Mouse (Mus musculus): ENCODE measurements around the gene Txndc8. TPM values are rescaled to one million over a fixed set of nuclear protein-coding genes. Genes with fewer than 3 reads are reported as not detected.
A peak's percentile ranks its signal among the peaks of the same experiment; 100 is the strongest.

Txndc8 gene
- not detected in 2 replicates for polyA plus RNA-seq (2016; fragmentation: Nextera tagmentation; extraction: Ambion mirVana)

DNA sequence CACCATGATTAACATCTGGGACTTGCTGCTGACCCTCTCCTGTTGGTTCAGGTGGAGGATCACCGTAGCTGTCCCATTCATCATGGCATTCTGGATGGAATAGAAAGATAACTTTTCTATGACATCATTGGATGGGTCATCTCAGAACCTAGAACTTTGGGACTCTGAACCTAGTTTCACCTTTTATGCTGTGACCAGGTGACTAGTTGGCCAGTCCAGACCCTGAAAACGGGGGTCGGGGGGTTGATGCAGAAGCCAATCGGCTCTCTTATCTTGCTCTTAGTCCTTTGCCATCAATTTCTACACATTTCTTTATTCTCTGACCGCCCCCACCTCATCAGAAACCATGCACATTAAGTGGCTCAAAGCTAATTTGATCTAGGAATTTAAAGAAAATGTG is at the start of gene Txndc8:
TSS of gene Txndc8 (minus strand) at position 101 of the 400 bp plus-strand sequence.
- WGBS = 93% methylated on average over 5 of the region's 5 CpGs
- no peak within 1 kb of the TSS for H3K27ac ChIP-seq
- no peaks in the 10 kb centered on the region for H3K4me1 ChIP-seq
- H3K36me3 ChIP-seq = no peaks in the 10 kb centered on the region
- no peak within 1 kb of the TSS for H3K4me3 ChIP-seq
- no peak for DNase-seq (ENCODE audit: low spot score)
- H3K27me3 ChIP-seq (ENCODE audit: low read depth, poor library complexity, severe bottlenecking) = no peaks in the 10 kb centered on the region
- H3K9me3 ChIP-seq (replicated peaks) = no peaks in the 10 kb centered on the region

DNA sequence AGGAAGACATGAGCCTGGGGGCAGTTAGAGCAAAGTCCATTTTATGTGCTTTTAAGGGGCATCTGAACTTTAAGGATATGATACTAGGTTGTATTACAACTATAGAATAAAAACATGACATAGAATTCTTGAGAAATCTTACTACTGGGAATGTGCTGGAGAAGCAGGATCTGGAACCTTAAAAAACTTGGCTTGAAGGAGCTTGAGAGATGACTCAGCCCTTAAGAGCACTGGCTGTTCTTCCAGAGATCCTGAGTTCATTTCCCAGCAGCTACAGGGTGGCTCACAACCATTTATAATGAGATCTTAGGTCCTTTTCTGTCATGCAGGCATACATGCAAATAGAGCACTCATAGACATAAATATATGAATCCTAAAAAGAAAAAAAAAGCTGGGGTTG is 46.7 kb upstream of the Txndc8 start:
- Histone ChIP-seq H3K27ac (no peak overlapping the region), H3K27me3 (ENCODE audit: low read depth, poor library complexity, severe bottlenecking) (no peaks in the 10 kb centered on the region), H3K36me3 (no peaks in the 10 kb centered on the region), H3K4me1 (0 out of 2 replicates have a peak, but pooled peaks cover 4% of the 10 kb centered on the region), H3K4me3 (no peak overlapping the region), H3K9me3 (replicated peaks) (no peaks in the 10 kb centered on the region)
- no peak for DNase-seq (ENCODE audit: low spot score)

DNA sequence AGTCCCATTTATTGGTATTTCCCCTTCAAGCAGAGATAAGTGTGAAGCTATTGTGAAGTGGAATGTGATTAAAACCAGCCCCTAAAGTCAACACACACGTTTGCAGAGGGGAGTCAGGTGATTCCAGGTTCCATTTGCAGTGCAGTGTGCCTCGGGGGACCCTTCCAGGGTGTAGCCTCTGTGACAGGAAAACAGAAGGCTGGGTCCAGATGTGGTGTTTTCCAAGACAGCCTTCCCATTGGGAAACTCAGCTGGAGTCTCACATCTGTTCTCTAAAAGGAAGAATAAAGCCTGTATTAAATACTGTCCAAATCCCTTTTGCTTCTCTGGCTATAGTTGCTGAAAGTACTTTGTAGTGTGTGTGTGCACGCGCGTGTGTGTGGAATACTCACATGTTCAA is 45.5 kb upstream of the Txndc8 start:
- Histone ChIP-seq H3K9me3 (replicated peaks) (no peaks in the 10 kb centered on the region), H3K4me1 (0 out of 2 replicates have a peak, but pooled peaks cover 4% of the 10 kb centered on the region), H3K4me3 (no peak overlapping the region), H3K36me3 (no peaks in the 10 kb centered on the region), H3K27ac (no peak overlapping the region), H3K27me3 (ENCODE audit: low read depth, poor library complexity, severe bottlenecking) (no peaks in the 10 kb centered on the region)
- WGBS = 73% methylated on average over 5 of the region's 5 CpGs
- no peak for DNase-seq (ENCODE audit: low spot score)

DNA sequence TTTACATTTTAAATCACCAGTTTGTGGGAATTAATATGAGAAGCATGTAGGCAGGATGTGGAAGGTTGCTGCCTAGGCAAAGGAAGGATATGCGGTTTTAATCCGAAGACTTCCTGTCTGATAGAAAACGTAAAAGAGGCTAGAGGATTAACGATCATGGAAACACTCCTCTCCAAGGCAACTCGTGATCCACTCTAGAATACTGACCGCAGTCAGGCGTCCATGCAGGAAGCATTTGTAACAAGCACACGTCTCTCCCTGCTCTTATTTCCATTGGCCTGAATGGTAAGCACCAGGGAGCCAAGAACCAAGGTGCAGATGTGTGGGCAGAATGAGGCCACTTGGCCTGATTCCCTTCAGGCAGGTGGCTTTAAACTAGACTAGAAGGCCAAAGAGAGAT is 41.8 kb upstream of the Txndc8 start:
- Histone ChIP-seq H3K4me3 (no peak overlapping the region), H3K36me3 (no peaks in the 10 kb centered on the region), H3K27ac (no peak overlapping the region), H3K27me3 (ENCODE audit: low read depth, poor library complexity, severe bottlenecking) (no peaks in the 10 kb centered on the region), H3K9me3 (replicated peaks) (no peaks in the 10 kb centered on the region), H3K4me1 (0 out of 2 replicates have a peak, but pooled peaks cover 4% of the 10 kb centered on the region)
- WGBS = 81% methylated on average over 8 of the region's 8 CpGs
- DNase-seq (ENCODE audit: low spot score) = no peak

DNA sequence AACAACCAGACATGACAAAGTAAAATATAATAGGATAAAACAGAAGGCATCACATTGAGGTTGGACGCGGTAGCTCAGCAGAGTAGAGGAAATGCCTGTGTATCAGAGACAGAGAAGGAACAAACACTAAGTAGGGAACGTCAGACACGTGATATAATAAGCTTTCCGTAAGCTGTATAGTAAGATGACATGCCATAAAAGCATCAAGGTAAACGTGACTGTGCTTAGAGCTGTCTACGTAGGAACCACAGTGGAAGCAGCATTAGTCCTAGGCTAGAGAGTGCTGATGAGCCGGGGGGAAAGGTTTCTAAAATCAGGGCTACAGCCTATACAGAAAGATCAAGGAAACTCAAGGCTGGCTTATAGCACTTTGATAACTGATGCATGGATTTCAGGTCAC is 41.4 kb upstream of the Txndc8 start:
- WGBS = 84% methylated on average over 8 of the region's 8 CpGs
- H3K4me3 ChIP-seq = no peak overlapping the region
- H3K27ac ChIP-seq = no peak overlapping the region
- H3K4me1 ChIP-seq = 0 out of 2 replicates have a peak, but pooled peaks cover 4% of the 10 kb centered on the region
- H3K27me3 ChIP-seq (ENCODE audit: low read depth, poor library complexity, severe bottlenecking) = no peaks in the 10 kb centered on the region
- H3K9me3 ChIP-seq (replicated peaks) = no peaks in the 10 kb centered on the region
- no peak for DNase-seq (ENCODE audit: low spot score)
- no peaks in the 10 kb centered on the region for H3K36me3 ChIP-seq

DNA sequence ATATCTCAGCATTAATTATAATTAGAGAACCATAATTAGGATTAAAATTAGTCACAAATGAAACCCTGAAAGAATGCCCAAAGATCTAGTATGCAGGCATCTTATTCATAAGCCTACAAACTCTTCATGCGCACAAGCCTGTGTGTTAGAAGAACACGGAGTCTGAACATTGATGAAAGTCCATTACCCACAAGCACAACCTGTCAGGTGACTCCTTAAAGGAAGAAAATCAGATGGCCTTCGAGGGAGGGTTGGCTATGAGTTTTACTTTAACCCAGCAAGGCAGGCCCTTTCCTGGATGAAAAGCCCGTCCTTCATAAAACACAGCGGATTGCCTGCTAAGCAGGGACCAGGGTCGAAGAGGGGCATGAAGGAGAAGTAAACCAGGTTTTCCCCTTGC is 35.9 kb upstream of the Txndc8 start:
- DNase-seq (ENCODE audit: low spot score) = no peak
- Histone ChIP-seq H3K27ac (no peak overlapping the region), H3K4me1 (no peaks in the 10 kb centered on the region), H3K36me3 (no peaks in the 10 kb centered on the region), H3K4me3 (no peak overlapping the region), H3K27me3 (ENCODE audit: low read depth, poor library complexity, severe bottlenecking) (no peaks in the 10 kb centered on the region), H3K9me3 (replicated peaks) (no peaks in the 10 kb centered on the region)
- 93% methylated on average over 6 of the region's 6 CpGs for WGBS

DNA sequence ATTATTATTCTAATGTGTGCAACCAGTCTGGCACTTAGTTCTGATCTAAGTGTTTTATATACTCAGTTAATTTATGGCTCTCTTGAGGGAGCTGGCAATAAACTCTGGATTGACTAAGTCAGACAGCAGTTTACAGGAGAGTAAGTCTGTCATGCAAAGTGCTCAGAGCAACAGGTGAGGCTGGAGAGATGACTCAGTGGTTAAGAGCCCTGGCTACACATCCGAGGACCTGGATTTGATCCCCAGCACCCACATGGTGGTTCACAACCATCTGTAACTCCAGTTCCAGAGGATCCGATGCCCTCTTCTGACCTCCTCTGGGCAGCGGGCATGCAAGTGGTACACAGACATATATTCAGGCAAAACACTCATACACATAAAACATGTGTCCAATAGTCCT is 35.4 kb upstream of the Txndc8 start:
- Histone ChIP-seq H3K27me3 (ENCODE audit: low read depth, poor library complexity, severe bottlenecking) (no peaks in the 10 kb centered on the region), H3K27ac (no peak overlapping the region), H3K36me3 (no peaks in the 10 kb centered on the region), H3K9me3 (replicated peaks) (no peaks in the 10 kb centered on the region), H3K4me1 (no peaks in the 10 kb centered on the region), H3K4me3 (no peak overlapping the region)
- WGBS = 92% methylated on average over 3 of the region's 3 CpGs
- no peak for DNase-seq (ENCODE audit: low spot score)

DNA sequence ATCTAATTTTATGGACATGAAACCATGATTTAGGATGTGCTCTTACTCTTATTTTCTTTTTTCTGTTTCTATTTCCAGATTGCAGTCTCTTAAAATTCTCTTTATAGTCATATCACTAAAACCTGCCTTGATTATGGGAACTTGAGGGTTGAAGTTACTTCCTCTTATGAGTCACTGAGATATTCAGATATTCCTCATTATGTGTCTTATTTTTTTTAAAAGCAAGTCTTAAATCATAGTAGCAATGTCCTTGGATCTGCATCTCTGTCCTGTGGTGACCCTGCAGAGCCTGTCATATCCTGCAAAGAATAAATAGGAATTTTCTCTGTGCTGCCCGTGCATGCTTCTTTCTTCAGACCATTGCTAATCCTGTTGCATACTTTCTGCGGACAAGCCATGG is 31.2 kb upstream of the Txndc8 start:
- DNase-seq (ENCODE audit: low spot score) = no peak
- WGBS = 97% methylated on average over 2 of the region's 2 CpGs
- Histone ChIP-seq H3K4me1 (no peaks in the 10 kb centered on the region), H3K4me3 (no peak overlapping the region), H3K9me3 (replicated peaks) (no peaks in the 10 kb centered on the region), H3K27ac (no peak overlapping the region), H3K27me3 (ENCODE audit: low read depth, poor library complexity, severe bottlenecking) (no peaks in the 10 kb centered on the region), H3K36me3 (no peaks in the 10 kb centered on the region)

DNA sequence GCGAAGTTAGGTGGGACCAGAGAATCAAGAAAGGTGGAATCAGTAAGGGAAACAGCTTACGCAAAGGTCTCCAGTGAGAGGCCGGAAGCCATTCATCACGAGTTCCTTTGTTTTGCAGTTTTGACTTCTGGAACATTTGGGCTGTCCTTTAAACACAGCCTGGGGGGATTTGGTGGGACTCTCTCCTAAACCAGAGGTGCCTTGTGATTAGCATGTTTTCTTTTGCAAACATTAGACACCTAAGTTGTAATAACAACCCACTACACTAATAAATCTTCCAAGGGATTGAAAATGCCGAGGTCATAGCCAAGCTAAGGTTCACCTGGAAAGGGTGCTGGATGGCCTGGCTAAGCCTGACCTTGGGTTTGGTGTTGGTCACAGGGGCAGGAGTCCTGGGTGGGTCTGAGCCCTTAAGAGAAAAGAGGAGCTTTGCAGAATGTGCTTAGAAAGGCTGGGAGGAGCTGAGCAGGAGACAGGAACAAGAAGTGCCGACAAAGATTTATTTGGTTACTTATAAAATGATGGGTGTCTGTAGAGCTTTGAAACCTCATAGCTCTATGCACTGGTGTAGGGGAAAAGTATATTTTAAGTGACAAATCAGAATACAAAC is 28.3 kb upstream of the Txndc8 start:
- no peak for DNase-seq (ENCODE audit: low spot score)
- no peak overlapping the region for H3K27ac ChIP-seq
- H3K27me3 ChIP-seq (ENCODE audit: low read depth, poor library complexity, severe bottlenecking) = no peaks in the 10 kb centered on the region
- H3K4me3 ChIP-seq = no peak overlapping the region
- WGBS = 81% methylated on average over 6 of the region's 6 CpGs
- no peaks in the 10 kb centered on the region for H3K36me3 ChIP-seq
- H3K4me1 ChIP-seq = peaks cover 4% of the 10 kb centered on the region; the same call in 1 of the 2 replicates
- H3K9me3 ChIP-seq (replicated peaks) = no peaks in the 10 kb centered on the region

DNA sequence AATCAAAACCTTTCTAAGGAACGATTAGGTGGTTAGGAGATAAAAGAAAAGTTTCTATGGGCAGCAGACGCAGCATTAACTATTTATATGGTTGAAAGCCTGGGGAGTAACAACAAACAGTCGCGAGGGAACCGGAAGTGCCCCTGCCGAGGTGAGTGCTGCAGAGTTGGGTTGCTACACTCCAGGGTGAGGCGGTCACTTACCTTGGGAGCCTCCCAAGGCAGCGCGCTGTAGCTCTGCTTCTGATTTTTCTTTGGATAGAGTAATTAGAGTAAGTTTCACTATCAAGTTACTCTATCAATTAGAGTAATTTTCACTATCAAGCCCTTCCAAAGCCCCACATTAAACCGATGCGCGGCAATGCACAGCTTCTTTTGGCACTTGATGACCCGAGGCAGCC is 25.7 kb upstream of the Txndc8 start:
- no peak for DNase-seq (ENCODE audit: low spot score)
- H3K27me3 ChIP-seq (ENCODE audit: low read depth, poor library complexity, severe bottlenecking) = no peaks in the 10 kb centered on the region
- H3K9me3 ChIP-seq (replicated peaks) = no peaks in the 10 kb centered on the region
- H3K36me3 ChIP-seq = no peaks in the 10 kb centered on the region
- no peak overlapping the region for H3K27ac ChIP-seq
- 0 out of 2 replicates have a peak overlapping the region, but pooled peaks have one; percentile 25 for H3K4me3 ChIP-seq
- 60% methylated on average over 13 of the region's 13 CpGs for WGBS
- H3K4me1 ChIP-seq = peaks cover 4% of the 10 kb centered on the region; the same call in 1 of the 2 replicates

DNA sequence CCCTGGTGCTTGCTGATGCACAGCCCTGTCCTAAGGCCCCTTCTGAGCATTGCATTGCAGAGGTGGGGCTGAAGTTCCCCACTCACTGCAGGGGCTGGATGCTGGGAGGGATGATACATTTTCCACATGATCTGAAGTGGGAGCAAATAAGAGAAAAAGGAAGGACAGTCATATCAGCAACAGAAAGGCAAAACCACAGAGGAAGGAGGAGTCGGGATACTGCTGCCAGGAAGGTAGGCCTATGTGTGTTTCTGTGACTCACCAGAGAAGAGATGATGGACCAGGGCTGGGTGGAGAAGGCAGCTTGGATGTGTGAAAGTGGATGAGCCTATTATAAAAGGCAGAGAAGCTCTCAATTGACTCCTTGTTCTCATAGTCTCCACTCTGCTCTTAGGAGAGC is 23.8 kb upstream of the Txndc8 start:
- 85% methylated on average over 1 of the region's 1 CpGs for WGBS
- Histone ChIP-seq H3K4me1 (peaks cover 4% of the 10 kb centered on the region; the same call in 1 of the 2 replicates), H3K4me3 (no peak overlapping the region), H3K36me3 (no peaks in the 10 kb centered on the region), H3K27me3 (ENCODE audit: low read depth, poor library complexity, severe bottlenecking) (no peaks in the 10 kb centered on the region), H3K9me3 (replicated peaks) (no peaks in the 10 kb centered on the region), H3K27ac (no peak overlapping the region)
- no peak for DNase-seq (ENCODE audit: low spot score)

DNA sequence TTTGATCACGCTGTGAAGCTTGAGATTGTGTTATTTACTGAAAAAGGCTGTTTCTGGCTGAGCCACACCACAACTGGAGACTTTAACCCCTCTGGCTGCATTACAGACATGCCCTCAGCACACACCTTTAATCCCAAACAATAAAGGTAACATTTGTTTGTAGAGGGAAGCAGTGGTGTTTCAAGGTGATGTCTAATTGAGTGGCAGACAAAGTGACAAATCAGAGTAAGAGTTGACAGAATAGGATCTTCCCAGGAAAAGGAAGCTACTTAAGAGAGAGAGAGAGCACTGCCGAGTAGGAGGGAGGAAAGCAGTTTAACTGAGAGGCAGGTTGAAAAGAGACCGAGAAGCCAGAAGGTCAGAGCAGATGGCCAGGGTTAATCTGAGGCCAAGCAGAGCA is 5.4 kb downstream of the Txndc8 start:
- H3K4me1 ChIP-seq = no peaks in the 10 kb centered on the region
- no peak overlapping the region for H3K4me3 ChIP-seq
- H3K9me3 ChIP-seq (replicated peaks) = no peaks in the 10 kb centered on the region
- no peaks in the 10 kb centered on the region for H3K36me3 ChIP-seq
- DNase-seq (ENCODE audit: low spot score) = no peak
- H3K27ac ChIP-seq = no peak overlapping the region
- WGBS = 68% methylated on average over 3 of the region's 3 CpGs
- no peaks in the 10 kb centered on the region for H3K27me3 ChIP-seq (ENCODE audit: low read depth, poor library complexity, severe bottlenecking)

DNA sequence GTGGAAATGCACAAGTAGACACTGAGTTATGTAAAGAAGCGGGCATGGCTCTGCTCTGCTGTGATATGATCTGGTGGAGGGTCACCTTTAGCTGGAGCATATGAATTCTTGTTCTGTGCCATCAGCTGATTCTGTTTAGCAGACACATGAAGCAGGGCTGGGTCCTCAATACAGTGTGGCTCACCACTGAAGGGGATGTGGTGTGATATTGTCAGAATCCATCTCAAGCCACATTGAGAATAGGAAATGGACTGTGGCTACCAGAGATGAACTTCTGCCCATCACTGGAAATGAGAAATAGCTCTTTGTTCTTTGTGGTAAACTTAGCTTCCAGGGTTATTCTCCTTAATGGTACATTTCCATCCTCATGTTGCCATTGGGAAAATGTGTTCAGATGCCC is 17.5 kb downstream of the Txndc8 start:
- 85% methylated on average over 1 of the region's 1 CpGs for WGBS
- H3K36me3 ChIP-seq = no peaks in the 10 kb centered on the region
- no peak overlapping the region for H3K4me3 ChIP-seq
- H3K4me1 ChIP-seq = no peaks in the 10 kb centered on the region
- no peak overlapping the region for H3K27ac ChIP-seq
- no peaks in the 10 kb centered on the region for H3K27me3 ChIP-seq (ENCODE audit: low read depth, poor library complexity, severe bottlenecking)
- H3K9me3 ChIP-seq (replicated peaks) = no peaks in the 10 kb centered on the region
- DNase-seq (ENCODE audit: low spot score) = no peak
